In the genomic region with DNA sequence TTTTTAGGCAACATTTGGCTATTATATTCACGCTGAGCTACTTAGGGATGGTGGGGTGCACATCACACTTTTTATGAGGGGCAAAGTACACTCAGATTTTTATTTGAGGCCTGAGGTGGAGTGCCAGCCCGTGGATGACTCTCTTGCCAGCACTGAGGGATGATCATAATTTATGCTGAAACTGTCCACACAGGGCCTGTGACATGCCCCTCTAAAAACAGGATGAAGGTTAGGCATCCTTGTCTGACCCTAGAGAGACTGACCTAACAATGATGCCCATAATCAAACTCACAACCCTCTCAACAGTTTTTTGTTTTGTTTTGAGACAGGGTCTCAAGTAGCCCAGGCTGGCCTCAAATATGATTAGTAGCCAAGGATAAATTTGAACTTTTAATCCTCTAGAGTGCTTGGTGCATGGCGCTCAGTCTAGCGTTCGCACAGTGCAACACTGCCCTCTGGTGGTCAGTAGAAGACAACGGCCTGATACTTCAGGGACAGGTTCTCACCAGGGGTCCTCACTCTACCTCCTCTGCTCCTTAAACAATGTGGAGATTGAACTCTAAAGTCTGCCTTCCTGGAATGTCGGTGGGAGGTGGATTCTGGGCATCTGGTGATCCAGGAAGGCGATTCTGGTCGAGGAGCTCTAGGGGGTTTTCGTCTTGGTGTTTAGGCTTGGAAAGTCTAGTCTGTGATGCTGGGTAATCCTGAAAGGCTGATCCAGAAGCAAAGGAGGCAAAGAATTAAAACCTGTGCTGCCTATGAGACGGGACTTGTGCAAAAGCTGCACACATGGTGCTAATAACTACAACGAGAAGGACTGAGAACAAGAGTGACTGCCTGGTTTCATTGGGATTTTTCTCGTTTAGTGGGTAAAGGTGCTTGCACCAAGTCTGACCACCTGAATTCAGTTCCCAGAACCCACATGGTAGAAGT, we compare ENCODE assay signal across 8 mouse cellular contexts. TPM values are rescaled to one million over a fixed set of nuclear protein-coding genes. Genes with fewer than 3 reads are reported as not detected.
DNase-seq lines count a peak whose midpoint lies in the region; ATAC-seq lines count a peak whose summit lies in the region.

No protein-coding gene starts in this region.

- WGBS in liver, embryonic 11.5 days, result 21% methylated on average over 13 of the region's 13 CpGs
- WGBS in neural tube, embryonic 11.5 days, result 20% methylated on average over 13 of the region's 13 CpGs
- 23% methylated on average over 13 of the region's 13 CpGs for WGBS in stomach, embryonic 16.5 days

- no peaks in the 10 kb centered on the region for H3K27me3 ChIP-seq in liver, embryonic 11.5 days (replicated peaks; ENCODE audit: control insufficient read depth, insufficient read depth, low read length)
- H3K27me3 ChIP-seq in neural tube, embryonic 11.5 days (ENCODE audit: control insufficient read depth, insufficient read depth, low read length), result no peaks in the 10 kb centered on the region
- H3K27me3 ChIP-seq in stomach, embryonic 16.5 days (ENCODE audit: control insufficient read depth, insufficient read depth, low read length), result no peaks in the 10 kb centered on the region

- H3K9ac ChIP-seq in liver, embryonic 11.5 days (ENCODE audit: low read depth, low read length), result no peak overlapping the region
- H3K9ac ChIP-seq in neural tube, embryonic 11.5 days (ENCODE audit: low read length), result no peak overlapping the region
- no peak overlapping the region for H3K9ac ChIP-seq in stomach, embryonic 16.5 days (ENCODE audit: low read length)

- ATAC-seq in liver, embryonic 11.5 days (replicated peaks; ENCODE audit: low FRiP score), result peak; percentile 63; the same call in 1 of the 2 replicates
- ATAC-seq in neural tube, embryonic 11.5 days (ENCODE audit: insufficient read depth, low FRiP score, low TSS enrichment), result peak; percentile 76; the same call in 1 of the 2 replicates
- ATAC-seq in stomach, embryonic 16.5 days (ENCODE audit: insufficient read depth, low FRiP score), result peak; percentile 61; the same call in 1 of the 2 replicates

- H3K4me2 ChIP-seq in liver, embryonic 11.5 days, result no peak overlapping the region
- no peak overlapping the region for H3K4me2 ChIP-seq in neural tube, embryonic 11.5 days (ENCODE audit: low read depth)
- H3K4me2 ChIP-seq in stomach, embryonic 16.5 days (ENCODE audit: low read depth, low read length), result no peak overlapping the region

- H3K4me1 ChIP-seq in liver, embryonic 11.5 days (replicated peaks; ENCODE audit: control insufficient read depth, insufficient read depth, low read length), result peaks cover 2% of the 10 kb centered on the region
- H3K4me1 ChIP-seq in neural tube, embryonic 11.5 days (ENCODE audit: control insufficient read depth, insufficient read depth, low read length), result no peaks in the 10 kb centered on the region
- H3K4me1 ChIP-seq in stomach, embryonic 16.5 days (ENCODE audit: control insufficient read depth, insufficient read depth, low read length), result peaks cover 10% of the 10 kb centered on the region; the same call in 1 of the 2 replicates

- no peak overlapping the region for H3K4me3 ChIP-seq in liver, embryonic 11.5 days (ENCODE audit: low read depth, low read length)
- H3K4me3 ChIP-seq in neural tube, embryonic 11.5 days (ENCODE audit: low read depth, low read length), result no peak overlapping the region
- no peak overlapping the region for H3K4me3 ChIP-seq in stomach, embryonic 16.5 days (replicated peaks; ENCODE audit: low read length)

- H3K9me3 ChIP-seq in liver, embryonic 11.5 days (ENCODE audit: control insufficient read depth, low read length), result no peaks in the 10 kb centered on the region
- no peaks in the 10 kb centered on the region for H3K9me3 ChIP-seq in neural tube, embryonic 11.5 days (ENCODE audit: control insufficient read depth, low read length)
- no peaks in the 10 kb centered on the region for H3K9me3 ChIP-seq in stomach, embryonic 16.5 days (replicated peaks; ENCODE audit: control insufficient read depth, low read length)

- DNase-seq in left cerebral cortex, adult 18-20 months (ENCODE audit: low spot score in 2 of 2), result peak; percentile 59 to 78
- DNase-seq in left cerebral cortex, adult 11 months (ENCODE audit: low spot score), result no peak
- peak; percentile 66 for DNase-seq in cerebellum, adult 9-11 months
- DNase-seq in frontal cortex, postnatal 14 days (ENCODE audit: low spot score in 2 of 2), result peak; percentile 18 to 49
- DNase-seq in kidney, adult 11 months, result peak; percentile 21
- peak; percentile 60 for DNase-seq in liver, embryonic 11.5 days (ENCODE audit: low spot score)
- DNase-seq in neural tube, embryonic 11.5 days (ENCODE audit: low spot score), result peak; percentile 81

- no peaks in the 10 kb centered on the region for H3K36me3 ChIP-seq in liver, embryonic 11.5 days (ENCODE audit: control insufficient read depth, insufficient read depth, low read length)
- no peaks in the 10 kb centered on the region for H3K36me3 ChIP-seq in neural tube, embryonic 11.5 days (ENCODE audit: control insufficient read depth, insufficient read depth, low read length)
- no peaks in the 10 kb centered on the region for H3K36me3 ChIP-seq in stomach, embryonic 16.5 days (ENCODE audit: control insufficient read depth, insufficient read depth, low read length)

- no peak overlapping the region for H3K27ac ChIP-seq in liver, embryonic 11.5 days (ENCODE audit: low read depth, low read length)
- H3K27ac ChIP-seq in neural tube, embryonic 11.5 days (ENCODE audit: low read depth, low read length), result no peak overlapping the region
- no peak overlapping the region for H3K27ac ChIP-seq in stomach, embryonic 16.5 days (ENCODE audit: low read length)

RNA-seq across cellular contexts. Expression of gene Hsd17b3, which starts 52.7 kb away (rescaled TPM):
- not detected for total RNA-seq in left cerebral cortex, adult 18-20 months (2021)
- not detected in 2 replicates for polyA plus RNA-seq in liver, embryonic 11.5 days (2014; fragmentation: Nextera tagmentation; extraction: Ambion mirVana)
- polyA plus RNA-seq in neural tube, embryonic 11.5 days (2014; fragmentation: Nextera tagmentation; extraction: Ambion mirVana), result not detected in 2 replicates
- polyA plus RNA-seq in stomach, embryonic 16.5 days (2015; fragmentation: Nextera tagmentation; extraction: Ambion mirVana), result not detected in 2 replicates
